In genomic region chr15:8710146-8711006, GRCm38 (mm10) we compare ENCODE assay signal across 7 mouse cellular contexts. TPM values are rescaled to one million over a fixed set of nuclear protein-coding genes. Genes with fewer than 3 reads are reported as not detected.
DNase-seq lines count a peak whose midpoint lies in the region; ATAC-seq lines count a peak whose summit lies in the region.

Slc1a3 (minus strand) TSS chr15:8710764.

- peak within 1 kb of the TSS; percentile 69 for H3K4me3 ChIP-seq in intestine, embryonic 14.5 days (ENCODE audit: low read depth, low read length)

- no peaks in the 10 kb centered on the region for H3K36me3 ChIP-seq in intestine, embryonic 14.5 days (ENCODE audit: control insufficient read depth, insufficient read depth, low read length)

- H3K9ac ChIP-seq in intestine, embryonic 14.5 days (ENCODE audit: low read length), result peak within 1 kb of the TSS; percentile 60

- no peaks in the 10 kb centered on the region for H3K27me3 ChIP-seq in intestine, embryonic 14.5 days (replicated peaks; ENCODE audit: control insufficient read depth, insufficient read depth, low read length)

- ATAC-seq in intestine, embryonic 14.5 days (replicated peaks; ENCODE audit: low FRiP score, low TSS enrichment, low read depth), result peak; percentile 83
- ATAC-seq in megakaryocyte progenitor cell, adult 5-6 weeks (replicated peaks; ENCODE audit: poor library complexity), result peak; percentile 72

- H3K9me3 ChIP-seq in intestine, embryonic 14.5 days (ENCODE audit: control insufficient read depth, low read length), result no peaks in the 10 kb centered on the region

- H3K4me1 ChIP-seq in intestine, embryonic 14.5 days (replicated peaks; ENCODE audit: control insufficient read depth, insufficient read depth, low read length), result no peaks in the 10 kb centered on the region; the same call in 1 of the 2 replicates

- no peak within 1 kb of the TSS for H3K27ac ChIP-seq in intestine, embryonic 14.5 days (ENCODE audit: low read depth)

- intact Hi-C loops in left cerebral cortex, postnatal 36 days (cut with DNase I), result no loop called here

- peak within 1 kb of the TSS; percentile 87 for H3K4me2 ChIP-seq in intestine, embryonic 14.5 days (ENCODE audit: low read length)

- WGBS in intestine, embryonic 14.5 days, result under 1% methylated on average over 34 of the region's 34 CpGs

- DNase-seq in adrenal gland, adult 18-20 months (ENCODE audit: low spot score in 2 of 2), result peak; percentile 23 to 31
- DNase-seq in cerebellum, adult 9-11 months, result peak; percentile 46
- peak; percentile 11 for DNase-seq in gastrocnemius, postnatal 25 days
- DNase-seq in intestine, embryonic 14.5 days (ENCODE audit: low spot score), result peak; percentile 87
- peak; percentile 33 to 36 for DNase-seq in left cerebral cortex, postnatal 36 days (ENCODE audit: low spot score in 2 of 2)
- peak; percentile 45 for DNase-seq in right cerebral cortex, postnatal 25 days

RNA-seq across cellular contexts. Expression of gene Slc1a3, which starts in this region (rescaled TPM):
- 10 to 100 TPM; 17.7 to 32.8 TPM for total RNA-seq in adrenal gland, adult 18-20 months (2021)
- total RNA-seq in gastrocnemius, postnatal 25 days (2021), result 1 to 10 TPM; 1.4 to 6.4 TPM
- polyA plus RNA-seq in intestine, embryonic 14.5 days (2014; fragmentation: Nextera tagmentation; extraction: Ambion mirVana), result 9.5 and 11.6 TPM in 2 replicates
- total RNA-seq in left cerebral cortex, postnatal 36 days (2021), result 100 to 1,000 TPM; 311 to 320 TPM
- 0.67 TPM in 1 of 2 replicates, not detected in the other for total RNA-seq in megakaryocyte progenitor cell, adult 5-6 weeks (2015)
- 0.08 TPM in 1 of 2 replicates, not detected in the other for total RNA-seq in megakaryocyte progenitor cell, adult 5-6 weeks (2017)

Comparison
In these comparisons a context has a peak if more than half of its experiments do, and no peak if none do; other contexts are left out.
1. RNA of gene Slc1a3 (total RNA-seq): 311 to 320 TPM in left cerebral cortex, postnatal 36 days; 17.7 to 32.8 TPM in adrenal gland, adult 18-20 months, 1.4 to 6.4 TPM in gastrocnemius, postnatal 25 days and 0.08 to 0.67 TPM in megakaryocyte progenitor cell, adult 5-6 weeks; every median in the first group is over 4 times any median in the second.
2. Peak in ATAC-seq in megakaryocyte progenitor cell, adult 5-6 weeks; RNA of the gene not detected or under 1 TPM.
3. DNase-seq: peak in every context shown above with its lines; median percentile 87 in intestine, embryonic 14.5 days; 46 in cerebellum, adult 9-11 months; 45 in right cerebral cortex, postnatal 25 days; 34 in left cerebral cortex, postnatal 36 days; 27 in adrenal gland, adult 18-20 months; 11 in gastrocnemius, postnatal 25 days.